Mouse (Mus musculus): ENCODE data around the gene Eng.

Gene Eng

GRCm38 (mm10) chr2:32709521-32710137 is 63.2 kb downstream of the Eng start:
- DNase-seq (ENCODE audit: low read depth, low spot score), result no peak

GRCm38 (mm10) chr2:32710425-32710824 is 64.0 kb downstream of the Eng start:
- peak; percentile 77 for DNase-seq (ENCODE audit: low read depth, low spot score)

- no peak for DNase-seq (ENCODE audit: low read depth, low spot score)
These were observed 65.1 kb downstream of the Eng start for GRCm38 (mm10) chr2:32711301-32712056.

- peak; percentile 82 for DNase-seq (ENCODE audit: low read depth, low spot score)
These were observed 65.7 kb downstream of the Eng start for GRCm38 (mm10) chr2:32712108-32712551.

- peak; percentile 94 for DNase-seq (ENCODE audit: low read depth, low spot score)
These were observed 66.2 kb downstream of the Eng start for GRCm38 (mm10) chr2:32712586-32712933.

GRCm38 (mm10) chr2:32712934-32713817 is 66.8 kb downstream of the Eng start, which contains the start of gene Cdk9:
Cdk9 (minus strand) TSS chr2:32713076.
- peak; percentile 96 for DNase-seq (ENCODE audit: low read depth, low spot score)

- no peak for DNase-seq (ENCODE audit: low read depth, low spot score)
These were observed 68.0 kb downstream of the Eng start for GRCm38 (mm10) chr2:32714117-32714986.

GRCm38 (mm10) chr2:32714987-32715425 is 68.6 kb downstream of the Eng start:
- DNase-seq (ENCODE audit: low read depth, low spot score), result peak; percentile 53

- DNase-seq (ENCODE audit: low read depth, low spot score), result no peak
These were observed 72.4 kb downstream of the Eng start for GRCm38 (mm10) chr2:32718761-32719160.

- peak; percentile 82 for DNase-seq (ENCODE audit: low read depth, low spot score)
These were observed 73.7 kb downstream of the Eng start for GRCm38 (mm10) chr2:32720053-32720452.

- DNase-seq (ENCODE audit: low read depth, low spot score), result peak; percentile 83
These were observed 74.4 kb downstream of the Eng start, which contains the start of gene Sh2d3c for GRCm38 (mm10) chr2:32720681-32721229. Sh2d3c (plus strand) TSS chr2:32721055.

- DNase-seq (ENCODE audit: low read depth, low spot score), result peak; percentile 58
These were observed 75.7 kb downstream of the Eng start for GRCm38 (mm10) chr2:32722046-32722445.

GRCm38 (mm10) chr2:32722581-32722980 is 76.2 kb downstream of the Eng start:
- peak; percentile 53 for DNase-seq (ENCODE audit: low read depth, low spot score)

- no peak for DNase-seq (ENCODE audit: low read depth, low spot score)
These were observed 77.8 kb downstream of the Eng start for GRCm38 (mm10) chr2:32724149-32724548.

- no peak for DNase-seq (ENCODE audit: low read depth, low spot score)
These were observed 78.7 kb downstream of the Eng start for GRCm38 (mm10) chr2:32724832-32725790.

GRCm38 (mm10) chr2:32727435-32727834 is 81.0 kb downstream of the Eng start:
- DNase-seq (ENCODE audit: low read depth, low spot score), result peak; percentile 93

- DNase-seq (ENCODE audit: low read depth, low spot score), result no peak
These were observed 82.1 kb downstream of the Eng start for GRCm38 (mm10) chr2:32728463-32728862.

- no peak for DNase-seq (ENCODE audit: low read depth, low spot score)
These were observed 83.2 kb downstream of the Eng start for GRCm38 (mm10) chr2:32729547-32729946.

- DNase-seq (ENCODE audit: low read depth, low spot score), result no peak
These were observed 84.5 kb downstream of the Eng start for GRCm38 (mm10) chr2:32730854-32731253.

All from A20 (cell line).